Mouse (Mus musculus): Measurements from ENCODE around the gene Capn10.
"Not testable (repeated sequence)": the region's sequence is repeated elsewhere in the genome, so short reads cannot be mapped to it uniquely, and the experiment has no call there.

Gene Capn10

GRCm38 (mm10) chr1:92920474-92921200, 13.5 kb upstream of the Capn10 start:
- no peak for DNase-seq

- DNase-seq = no peak
Observed at GRCm38 (mm10) chr1:92921496-92921895, 12.7 kb upstream of the Capn10 start.

GRCm38 (mm10) chr1:92930171-92930706, 3.9 kb upstream of the Capn10 start:
- no peak for DNase-seq

- no peak for DNase-seq
Observed at GRCm38 (mm10) chr1:92933611-92934010, 565 bp upstream of the Capn10 start.

GRCm38 (mm10) chr1:92935054-92935962, 1.1 kb downstream of the Capn10 start:
- peak; percentile 69 for DNase-seq

GRCm38 (mm10) chr1:92935977-92936376, 1.8 kb downstream of the Capn10 start:
- DNase-seq = peak; percentile 8

GRCm38 (mm10) chr1:92936467-92936866, 2.3 kb downstream of the Capn10 start:
- DNase-seq = no peak

- DNase-seq = no peak
Observed at GRCm38 (mm10) chr1:92937797-92938196, 3.6 kb downstream of the Capn10 start.

GRCm38 (mm10) chr1:92939746-92940145, 5.6 kb downstream of the Capn10 start:
- no peak for DNase-seq

GRCm38 (mm10) chr1:92943219-92943989, 9.2 kb downstream of the Capn10 start:
- DNase-seq = no peak

- no peak for DNase-seq
Observed at GRCm38 (mm10) chr1:92947966-92948365, 13.8 kb downstream of the Capn10 start.

GRCm38 (mm10) chr1:92949426-92949825, 15.2 kb downstream of the Capn10 start:
- DNase-seq = peak; percentile 56

- DNase-seq = no peak
Observed at GRCm38 (mm10) chr1:92950607-92951006, 16.4 kb downstream of the Capn10 start, which contains the start of gene Gpr35. TSS of gene Gpr35 (plus strand) at chr1:92950865.

- DNase-seq = no peak
Observed at GRCm38 (mm10) chr1:92953641-92954040, 19.5 kb downstream of the Capn10 start.

- DNase-seq = peak; percentile 51
Observed at GRCm38 (mm10) chr1:92956571-92957335, 22.6 kb downstream of the Capn10 start.

GRCm38 (mm10) chr1:92958999-92959398, 24.8 kb downstream of the Capn10 start:
- no peak for DNase-seq

GRCm38 (mm10) chr1:92970791-92971190, 36.6 kb downstream of the Capn10 start:
- not testable (repeated sequence) for DNase-seq

- DNase-seq = no peak
Observed at GRCm38 (mm10) chr1:92971879-92972795, 38.0 kb downstream of the Capn10 start.

GRCm38 (mm10) chr1:92972854-92973253, 38.7 kb downstream of the Capn10 start:
- peak; percentile 41 for DNase-seq

GRCm38 (mm10) chr1:92976141-92976566, 42.0 kb downstream of the Capn10 start:
- peak; percentile 56 for DNase-seq

GRCm38 (mm10) chr1:92978645-92979044, 44.5 kb downstream of the Capn10 start:
- DNase-seq = no peak
